Mouse (Mus musculus): ENCODE measurements around the gene Cbx1.
"Not testable (repeated sequence)": the region's sequence is repeated elsewhere in the genome, so short reads cannot be mapped to it uniquely, and the experiment has no call there.

DNA sequence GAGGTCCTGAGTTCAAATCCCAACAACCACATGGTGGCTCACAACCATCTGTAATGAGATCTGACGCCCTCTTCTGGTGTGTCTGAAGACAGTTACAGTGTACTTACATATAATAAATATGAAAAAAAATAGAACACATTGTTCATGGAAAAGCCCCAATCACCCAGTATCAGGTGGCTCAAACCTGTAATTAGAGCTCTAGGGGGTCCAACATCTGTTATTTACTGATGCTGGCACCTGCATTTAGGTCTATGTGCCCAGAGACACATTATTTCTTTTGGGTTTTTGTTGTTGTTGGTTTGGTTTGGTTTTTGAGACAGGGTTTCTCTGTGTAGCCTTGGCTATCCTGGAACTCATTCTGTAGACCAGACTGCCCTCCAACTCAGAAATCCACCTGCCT lies 22.3 kb downstream of the Cbx1 start:
- TF ChIP-seq CTCF (IDR thresholded peaks at IDR 0.05; ENCODE audit: low read depth); EP300 (optimal IDR thresholded peaks at IDR 0.05): not testable (repeated sequence)

Measured in stomach, postnatal 0 days (tissue).